9 mouse cellular contexts compared by ENCODE assay signal in genomic region chr3:37654787-37655186, GRCm38 (mm10). TPM values are rescaled to one million over a fixed set of nuclear protein-coding genes. Genes with fewer than 3 reads are reported as not detected.
DNase-seq lines count a peak whose midpoint lies in the region; ATAC-seq and TF ChIP-seq lines count a peak whose summit lies in the region.
"Had no signal": no experiment of that assay in that cellular context is flagged by ENCODE, and none has a peak within 500 bp of the region (broad histone marks: within the 10 kb centered on the region; RNA-seq: fewer than 3 reads in every experiment).

No protein-coding gene starts in this region.

- no peak for TF ChIP-seq EP300 in MEL (IDR thresholded peaks at IDR 0.05; ENCODE audit: low read depth in 1 of 2, low read length in 2 of 2)

- no peak overlapping the region for H3K27ac ChIP-seq in hindbrain, embryonic 12.5 days
- no peak overlapping the region for H3K27ac ChIP-seq in hindbrain, embryonic 11.5 days (ENCODE audit: low read depth, low read length)
- no peak overlapping the region for H3K27ac ChIP-seq in MEL (ENCODE audit: control insufficient read depth, low read depth, low read length)
- H3K27ac ChIP-seq in forebrain, embryonic 15.5 days (replicated peaks): no peak overlapping the region
- H3K27ac ChIP-seq in liver, embryonic 13.5 days: peak overlapping the region; percentile 37; the same call in 1 of the 2 replicates
- no peak overlapping the region for H3K27ac ChIP-seq in left cerebral cortex, adult 2 months

- no peaks in the 10 kb centered on the region for H3K9me3 ChIP-seq in hindbrain, embryonic 12.5 days (replicated peaks)
- H3K9me3 ChIP-seq in hindbrain, embryonic 11.5 days (ENCODE audit: control insufficient read depth, low read length): no peaks in the 10 kb centered on the region
- H3K9me3 ChIP-seq in MEL (replicated peaks; ENCODE audit: insufficient read depth, low read length): no peaks in the 10 kb centered on the region
- H3K9me3 ChIP-seq in forebrain, embryonic 15.5 days: no peaks in the 10 kb centered on the region
- H3K9me3 ChIP-seq in liver, embryonic 13.5 days (replicated peaks): no peaks in the 10 kb centered on the region

- peak overlapping the region; percentile 45 for H3K4me2 ChIP-seq in hindbrain, embryonic 12.5 days (replicated peaks)
- H3K4me2 ChIP-seq in hindbrain, embryonic 11.5 days (replicated peaks; ENCODE audit: low read depth, low read length): no peak overlapping the region
- H3K4me2 ChIP-seq in forebrain, embryonic 15.5 days (replicated peaks): peak overlapping the region; percentile 40; the same call in 1 of the 2 replicates
- peak overlapping the region; percentile 66 for H3K4me2 ChIP-seq in liver, embryonic 13.5 days

- TF ChIP-seq POLR2A in MEL (IDR thresholded peaks at IDR 0.05; ENCODE audit: control insufficient read depth in 1 of 2, insufficient read depth in 1 of 2, low read depth in 1 of 2, low read length in 2 of 2, poor library complexity in 1 of 2): no peak

- no peaks in the 10 kb centered on the region; the same call in 1 of the 2 replicates for H3K79me2 ChIP-seq in MEL (ENCODE audit: control insufficient read depth, insufficient read depth, low read length, poor library complexity)

- H3K4me3 ChIP-seq in hindbrain, embryonic 12.5 days: 0 out of 2 replicates have a peak overlapping the region, but pooled peaks have one; percentile 19
- H3K4me3 ChIP-seq in hindbrain, embryonic 11.5 days (ENCODE audit: low read depth, low read length): no peak overlapping the region
- H3K4me3 ChIP-seq in MEL (ENCODE audit: control insufficient read depth in 1 of 2, insufficient read depth in 1 of 2, low read depth in 2 of 2, low read length in 2 of 2): peak overlapping the region; percentile 51 to 67; a peak in 3 of 4 replicates
- no peak overlapping the region for H3K4me3 ChIP-seq in forebrain, embryonic 15.5 days
- H3K4me3 ChIP-seq in liver, embryonic 13.5 days (replicated peaks): peak overlapping the region; percentile 51
- H3K4me3 ChIP-seq in left cerebral cortex, adult 2 months: no peak overlapping the region; the same call in 1 of the 2 replicates

- peaks cover 19% of the 10 kb centered on the region for H3K4me1 ChIP-seq in hindbrain, embryonic 12.5 days
- peaks cover 4% of the 10 kb centered on the region; the same call in 1 of the 2 replicates for H3K4me1 ChIP-seq in hindbrain, embryonic 11.5 days (replicated peaks; ENCODE audit: control insufficient read depth, insufficient read depth, low read length)
- peaks cover 0 to 5% of the 10 kb centered on the region in 2 experiments; a peak in 2 of 4 replicates for H3K4me1 ChIP-seq in MEL (ENCODE audit: control insufficient read depth in 1 of 2, insufficient read depth in 2 of 2, low read length in 2 of 2)
- peaks cover 17% of the 10 kb centered on the region for H3K4me1 ChIP-seq in forebrain, embryonic 15.5 days
- H3K4me1 ChIP-seq in liver, embryonic 13.5 days (replicated peaks): peaks cover 53% of the 10 kb centered on the region

- DNase-seq in hindbrain, embryonic 11.5 days (ENCODE audit: low spot score): no peak
- DNase-seq in MEL (ENCODE audit: low read depth, low spot score): peak; percentile 38
- DNase-seq in liver, embryonic 13.5 days: no peak
- DNase-seq in layer of hippocampus, postnatal 10 days (ENCODE audit: low spot score in 2 of 2): no peak
- no peak for DNase-seq in left cerebral cortex, adult 2 months (ENCODE audit: extremely low spot score in 1 of 2, low spot score in 2 of 2)
- no peak for DNase-seq in right cerebral cortex, postnatal 10 days (ENCODE audit: low spot score in 2 of 2)
- DNase-seq: cerebellum, postnatal 36 days had no signal

- TF ChIP-seq RAD21 in MEL (IDR thresholded peaks at IDR 0.05; ENCODE audit: low read depth, low read length): no peak

- H3K27me3 ChIP-seq in hindbrain, embryonic 12.5 days: peaks cover 53% of the 10 kb centered on the region
- H3K27me3 ChIP-seq in hindbrain, embryonic 11.5 days (ENCODE audit: control insufficient read depth, insufficient read depth, low read length): peaks cover 17% of the 10 kb centered on the region
- H3K27me3 ChIP-seq in MEL (ENCODE audit: control insufficient read depth in 1 of 2, insufficient read depth in 2 of 2, low read length in 2 of 2): no peaks in the 10 kb centered on the region
- H3K27me3 ChIP-seq in forebrain, embryonic 15.5 days: peaks cover 5% of the 10 kb centered on the region; the same call in 1 of the 2 replicates
- H3K27me3 ChIP-seq in liver, embryonic 13.5 days: peaks cover 21% of the 10 kb centered on the region

- WGBS in hindbrain, embryonic 12.5 days: 59% methylated on average over 6 of the region's 6 CpGs
- 67% methylated on average over 6 of the region's 6 CpGs for WGBS in hindbrain, embryonic 11.5 days
- 65% methylated on average over 6 of the region's 6 CpGs for WGBS in forebrain, embryonic 15.5 days
- 35% methylated on average over 6 of the region's 6 CpGs for WGBS in liver, embryonic 13.5 days (ENCODE audit: insufficient replicate concordance)

- H3K9ac ChIP-seq in hindbrain, embryonic 12.5 days: no peak overlapping the region
- no peak overlapping the region for H3K9ac ChIP-seq in hindbrain, embryonic 11.5 days (ENCODE audit: low read depth, low read length)
- no peak overlapping the region; the same call in 1 of the 2 replicates for H3K9ac ChIP-seq in MEL (ENCODE audit: control insufficient read depth, low read depth, low read length, poor library complexity, severe bottlenecking)
- no peak overlapping the region for H3K9ac ChIP-seq in forebrain, embryonic 15.5 days (replicated peaks)
- H3K9ac ChIP-seq in liver, embryonic 13.5 days: 0 out of 2 replicates have a peak overlapping the region, but pooled peaks have one; percentile 58

- TF ChIP-seq CTCF in MEL (IDR thresholded peaks at IDR 0.05 in 2 of 3, conservative IDR thresholded peaks at IDR 0.05 in 1 of 3; ENCODE audit: control insufficient read depth in 1 of 3, insufficient read depth in 1 of 3, low read depth in 2 of 3, low read length in 3 of 3, poor library complexity in 1 of 3, severe bottlenecking in 1 of 3): no peak
- no peak for TF ChIP-seq CTCF in left cerebral cortex, adult 2 months (IDR thresholded peaks at IDR 0.05)

- intact Hi-C loops in left cerebral cortex, adult 2 months (cut with DNase I): loop anchor here (5.0 kb wide), 1 partner anchor 113 kb away; no protein-coding TSS in a partner anchor

- no peak for ATAC-seq in hindbrain, embryonic 12.5 days (ENCODE audit: low FRiP score)
- no peak for ATAC-seq in hindbrain, embryonic 11.5 days (ENCODE audit: low FRiP score)
- ATAC-seq in forebrain, embryonic 15.5 days (replicated peaks): no peak
- ATAC-seq in liver, embryonic 13.5 days (ENCODE audit: low read depth): peak; percentile 37

- no peaks in the 10 kb centered on the region for H3K36me3 ChIP-seq in hindbrain, embryonic 12.5 days
- no peaks in the 10 kb centered on the region for H3K36me3 ChIP-seq in hindbrain, embryonic 11.5 days (ENCODE audit: control insufficient read depth, insufficient read depth, low read length)
- H3K36me3 ChIP-seq in MEL (ENCODE audit: control insufficient read depth in 1 of 2, insufficient read depth in 2 of 2, low read length in 2 of 2): peaks cover 0 to 8% of the 10 kb centered on the region in 2 experiments; a peak in 2 of 4 replicates
- no peaks in the 10 kb centered on the region for H3K36me3 ChIP-seq in forebrain, embryonic 15.5 days
- no peaks in the 10 kb centered on the region for H3K36me3 ChIP-seq in liver, embryonic 13.5 days

TF ChIP-seq in MEL, 35 proteins besides CTCF, POLR2A, EP300 and RAD21:
- TF ChIP-seq GATA1 (IDR thresholded peaks at IDR 0.05; ENCODE audit: low read depth, low read length) (peak; percentile 17; the same call in 1 of the 2 replicates), JUND (IDR thresholded peaks at IDR 0.05; ENCODE audit: low read depth, low read length) (peak; percentile 95), E2F4 (IDR thresholded peaks at IDR 0.05; ENCODE audit: borderline replicate concordance, low read depth, low read length) (no peak)

RNA-seq across cellular contexts. Expression of gene Spry1, which starts 15.0 kb away (rescaled TPM):
- 6.9 and 7.1 TPM in 2 replicates for polyA plus RNA-seq in hindbrain, embryonic 12.5 days (2016; fragmentation: Nextera tagmentation; extraction: Ambion mirVana)
- polyA plus RNA-seq in hindbrain, embryonic 11.5 days (2014; fragmentation: Nextera tagmentation; extraction: Ambion mirVana): 5.8 and 8.0 TPM in 2 replicates
- total RNA-seq in MEL (2012; rRNA removed): 0.10 TPM in 1 of 2 replicates, not detected in the other
- under 1 TPM in 1 of 2 experiments, not detected in 1; 0.31 TPM for polyA plus RNA-seq in MEL (2012; ENCODE audit: insufficient read depth in 1 of 2, insufficient read length in 2 of 2, low read depth in 1 of 2, low replicate concordance in 2 of 2, missing spikeins in 1 of 2)
- 4.3 and 5.6 TPM in 2 replicates for polyA plus RNA-seq in forebrain, embryonic 15.5 days (2015; fragmentation: Nextera tagmentation; extraction: Ambion mirVana)
- polyA plus RNA-seq in liver, embryonic 13.5 days (2015; fragmentation: Nextera tagmentation; extraction: Ambion mirVana): 2.0 and 2.4 TPM in 2 replicates
- total RNA-seq in layer of hippocampus, postnatal 10 days (2021): 10 to 100 TPM; 17.1 to 18.2 TPM
- 10 to 100 TPM in 1 of 2 experiments, 1 to 10 TPM in 1; 9.7 to 11.0 TPM for total RNA-seq in left cerebral cortex, adult 2 months (2021)

Comparison
In these comparisons a context has a peak if more than half of its experiments do, and no peak if none do; other contexts are left out.
1. H3K4me3 ChIP-seq: peak in hindbrain, embryonic 12.5 days (single experiment), MEL (2 of 2) and liver, embryonic 13.5 days (single experiment); none in hindbrain, embryonic 11.5 days (single experiment), forebrain, embryonic 15.5 days (single experiment) and left cerebral cortex, adult 2 months (single experiment).